8 mouse cellular contexts compared by ENCODE assay signal in the genomic region with DNA sequence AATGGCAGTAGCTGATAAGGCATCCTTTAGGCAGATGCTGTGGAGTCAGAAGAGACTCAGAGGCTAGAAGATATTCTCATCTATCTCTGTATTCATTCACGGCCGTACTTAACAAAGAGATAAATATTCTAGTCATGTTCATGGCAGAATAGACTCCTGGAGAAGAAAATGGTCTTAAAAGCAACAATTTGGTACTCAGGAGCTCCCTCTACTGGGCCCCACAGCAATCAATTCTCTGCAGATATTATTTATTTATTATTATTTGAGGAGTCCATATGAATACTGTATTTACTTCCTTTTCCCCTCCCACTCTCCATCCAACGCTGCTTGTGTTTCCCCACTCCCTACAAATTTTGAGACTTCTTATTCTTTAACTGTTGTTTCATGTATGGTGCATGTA. TPM values are rescaled to one million over a fixed set of nuclear protein-coding genes. Genes with fewer than 3 reads are reported as not detected.
DNase-seq lines count a peak whose midpoint lies in the region; ATAC-seq lines count a peak whose summit lies in the region.

No protein-coding gene starts in this region.

- DNase-seq in heart, postnatal 10 days: peak; percentile 18 to 41
- peak; percentile 51 for DNase-seq in testis, postnatal 10 days (ENCODE audit: low spot score)
- no peak for DNase-seq in testis, postnatal 14 days (ENCODE audit: low spot score)
- peak; percentile 53 to 58 for DNase-seq in cerebellum, postnatal 10 days
- peak; percentile 68 for DNase-seq in retina, embryonic 14.5 days (ENCODE audit: low spot score)
- no peak for DNase-seq in c-Kit-positive CD71-positive TER-119-positive erythroid progenitor cells, embryonic 14.5 days (ENCODE audit: low spot score)

- ATAC-seq in heart, embryonic 12.5 days (ENCODE audit: insufficient number of reproducible peaks, low FRiP score): no peak
- ATAC-seq in monocyte, adult 5-6 weeks (replicated peaks; ENCODE audit: insufficient number of reproducible peaks, low FRiP score, low TSS enrichment, poor library complexity, severe bottlenecking): no peak

- 53% methylated on average over 3 of the region's 3 CpGs for WGBS in heart, embryonic 12.5 days

- H3K27ac ChIP-seq in heart, embryonic 12.5 days (ENCODE audit: poor library complexity, severe bottlenecking): no peak overlapping the region

- no peaks in the 10 kb centered on the region for H3K9me3 ChIP-seq in heart, embryonic 12.5 days (replicated peaks)

- no peaks in the 10 kb centered on the region; the same call in 1 of the 2 replicates for H3K27me3 ChIP-seq in heart, embryonic 12.5 days (replicated peaks)

- no peak overlapping the region for H3K4me3 ChIP-seq in heart, embryonic 12.5 days

- intact Hi-C loops in heart, postnatal 10 days (cut with DNase I): loop anchor here (1.0 kb wide), 2 partner anchors 12 to 126 kb away; no protein-coding TSS in a partner anchor

- no peak overlapping the region for H3K9ac ChIP-seq in heart, embryonic 12.5 days

- H3K4me1 ChIP-seq in heart, embryonic 12.5 days (replicated peaks): no peaks in the 10 kb centered on the region

- H3K36me3 ChIP-seq in heart, embryonic 12.5 days: no peaks in the 10 kb centered on the region

- no peak overlapping the region for H3K4me2 ChIP-seq in heart, embryonic 12.5 days

RNA-seq across cellular contexts. Expression of a gene that starts 24.3 kb away (rescaled TPM):
- total RNA-seq in heart, postnatal 10 days (2021): 1 to 10 TPM; 1.6 to 1.7 TPM
- polyA plus RNA-seq in heart, embryonic 12.5 days (2016; fragmentation: Nextera tagmentation; extraction: Ambion mirVana): 0.13 and 0.28 TPM in 2 replicates
- total RNA-seq in monocyte, adult 5-6 weeks (2017): 1.7 to 2.6 TPM in 2 of 3 replicates, not detected in the other

RNA-seq across cellular contexts. Expression of a gene that starts 48.6 kb away (rescaled TPM):
- total RNA-seq in heart, postnatal 10 days (2021): not detected
- not detected in 2 replicates for polyA plus RNA-seq in heart, embryonic 12.5 days (2016; fragmentation: Nextera tagmentation; extraction: Ambion mirVana)
- not detected in 3 replicates for total RNA-seq in monocyte, adult 5-6 weeks (2017)

Comparison
In these comparisons a context has a peak if more than half of its experiments do, and no peak if none do; other contexts are left out.
1. DNase-seq: peak in heart, postnatal 10 days (2 of 2), testis, postnatal 10 days (single experiment), cerebellum, postnatal 10 days (2 of 2) and retina, embryonic 14.5 days (single experiment); none in testis, postnatal 14 days (single experiment) and c-Kit-positive CD71-positive TER-119-positive erythroid progenitor cells, embryonic 14.5 days (single experiment).